Mouse (Mus musculus): ENCODE measurements around the gene Pramel1. TPM values are rescaled to one million over a fixed set of nuclear protein-coding genes. Genes with fewer than 3 reads are reported as not detected.
"Not testable (repeated sequence)": the region's sequence is repeated elsewhere in the genome, so short reads cannot be mapped to it uniquely, and the experiment has no call there.

Gene Pramel1
- not detected in 2 replicates for polyA plus RNA-seq (2015; fragmentation: Nextera tagmentation; extraction: Ambion mirVana)

GRCm38 (mm10) chr4:143394181-143394580 is at the start of gene Pramel1:
Gene Pramel1, plus strand, starts transcription at chr4:143394428.
- Histone ChIP-seq H3K4me2 (ENCODE audit: low read depth, low read length) (no peak within 1 kb of the TSS), H3K9me3 (replicated peaks; ENCODE audit: control insufficient read depth, low read length) (peaks cover 2% of the 10 kb centered on the region; the same call in 1 of the 2 replicates), H3K4me3 (ENCODE audit: low read length) (no peak within 1 kb of the TSS), H3K36me3 (ENCODE audit: control insufficient read depth, insufficient read depth) (no peaks in the 10 kb centered on the region), H3K9ac (ENCODE audit: low read length) (no peak within 1 kb of the TSS), H3K27ac (ENCODE audit: low read length) (no peak within 1 kb of the TSS), H3K27me3 (ENCODE audit: control insufficient read depth, insufficient read depth, low read length) (no peaks in the 10 kb centered on the region), H3K4me1 (ENCODE audit: control insufficient read depth, insufficient read depth, low read length) (no peaks in the 10 kb centered on the region)
- WGBS = 66% methylated on average over 26 of the region's 26 CpGs
- no peak for ATAC-seq (replicated peaks; ENCODE audit: extremely low read depth, insufficient read depth, low FRiP score)

GRCm38 (mm10) chr4:143345491-143345890 is 48.7 kb upstream of the Pramel1 start:
- H3K4me3 ChIP-seq (ENCODE audit: low read length); ATAC-seq (replicated peaks; ENCODE audit: extremely low read depth, insufficient read depth, low FRiP score); H3K36me3 ChIP-seq (ENCODE audit: control insufficient read depth, insufficient read depth); H3K4me1 ChIP-seq (ENCODE audit: control insufficient read depth, insufficient read depth, low read length); H3K9me3 ChIP-seq (replicated peaks; ENCODE audit: control insufficient read depth, low read length); H3K27ac ChIP-seq (ENCODE audit: low read length); H3K9ac ChIP-seq (ENCODE audit: low read length); H3K4me2 ChIP-seq (ENCODE audit: low read depth, low read length): not testable (repeated sequence)
- peaks cover 29% of the 10 kb centered on the region for H3K27me3 ChIP-seq (ENCODE audit: control insufficient read depth, insufficient read depth, low read length)
- 80% methylated on average over 5 of the region's 5 CpGs for WGBS

- Histone ChIP-seq H3K4me3 (ENCODE audit: low read length) (no peak overlapping the region), H3K36me3 (ENCODE audit: control insufficient read depth, insufficient read depth) (no peaks in the 10 kb centered on the region), H3K4me1 (ENCODE audit: control insufficient read depth, insufficient read depth, low read length) (peaks cover 6% of the 10 kb centered on the region; the same call in 1 of the 2 replicates), H3K4me2 (ENCODE audit: low read depth, low read length) (peak overlapping the region; percentile 89; the same call in 1 of the 2 replicates), H3K27me3 (ENCODE audit: control insufficient read depth, insufficient read depth, low read length) (peaks cover 44% of the 10 kb centered on the region), H3K9ac (ENCODE audit: low read length) (no peak overlapping the region), H3K27ac (ENCODE audit: low read length) (no peak overlapping the region), H3K9me3 (replicated peaks; ENCODE audit: control insufficient read depth, low read length) (no peaks in the 10 kb centered on the region)
- no peak for ATAC-seq (replicated peaks; ENCODE audit: extremely low read depth, insufficient read depth, low FRiP score)
- 23% methylated on average over 5 of the region's 5 CpGs for WGBS
Observed at GRCm38 (mm10) chr4:143348678-143349077, 45.5 kb upstream of the Pramel1 start.

- peak within 1 kb of the TSS; percentile 49 for H3K9ac ChIP-seq (ENCODE audit: low read length)
- ATAC-seq (replicated peaks; ENCODE audit: extremely low read depth, insufficient read depth, low FRiP score) = peak; percentile 47
Observed at GRCm38 (mm10) chr4:143349484-143349906, 44.7 kb upstream of the Pramel1 start, which contains the start of gene Lrrc38. Gene Lrrc38, plus strand, starts transcription at chr4:143349757.

GRCm38 (mm10) chr4:143350047-143351015 is 43.9 kb upstream of the Pramel1 start:
- Histone ChIP-seq H3K4me2 (ENCODE audit: low read depth, low read length) (peak overlapping the region; percentile 89), H3K36me3 (ENCODE audit: control insufficient read depth, insufficient read depth) (no peaks in the 10 kb centered on the region), H3K27me3 (ENCODE audit: control insufficient read depth, insufficient read depth, low read length) (peaks cover 44% of the 10 kb centered on the region), H3K9ac (ENCODE audit: low read length) (peak overlapping the region; percentile 49), H3K4me1 (ENCODE audit: control insufficient read depth, insufficient read depth, low read length) (peaks cover 6% of the 10 kb centered on the region; the same call in 1 of the 2 replicates), H3K4me3 (ENCODE audit: low read length) (peak overlapping the region; percentile 59), H3K9me3 (replicated peaks; ENCODE audit: control insufficient read depth, low read length) (no peaks in the 10 kb centered on the region), H3K27ac (ENCODE audit: low read length) (no peak overlapping the region)
- WGBS = 3% methylated on average over 72 of the region's 72 CpGs
- no peak; the same call in 1 of the 2 replicates for ATAC-seq (replicated peaks; ENCODE audit: extremely low read depth, insufficient read depth, low FRiP score)

More at GRCm38 (mm10) chr4:143349484-143349906, 44.7 kb upstream of the Pramel1 start, which contains the start of gene Lrrc38:
- no peaks in the 10 kb centered on the region for H3K36me3 ChIP-seq (ENCODE audit: control insufficient read depth, insufficient read depth)
- H3K4me1 ChIP-seq (ENCODE audit: control insufficient read depth, insufficient read depth, low read length) = peaks cover 6% of the 10 kb centered on the region; the same call in 1 of the 2 replicates
- H3K9me3 ChIP-seq (replicated peaks; ENCODE audit: control insufficient read depth, low read length) = no peaks in the 10 kb centered on the region
- H3K4me2 ChIP-seq (ENCODE audit: low read depth, low read length) = peak within 1 kb of the TSS; percentile 89
- H3K27me3 ChIP-seq (ENCODE audit: control insufficient read depth, insufficient read depth, low read length) = peaks cover 44% of the 10 kb centered on the region
- under 1% methylated on average over 19 of the region's 19 CpGs for WGBS
- H3K27ac ChIP-seq (ENCODE audit: low read length) = no peak within 1 kb of the TSS
- peak within 1 kb of the TSS; percentile 59 for H3K4me3 ChIP-seq (ENCODE audit: low read length)

- ATAC-seq (replicated peaks; ENCODE audit: extremely low read depth, insufficient read depth, low FRiP score) = no peak
- no peak overlapping the region for H3K27ac ChIP-seq (ENCODE audit: low read length)
- H3K4me1 ChIP-seq (ENCODE audit: control insufficient read depth, insufficient read depth, low read length) = peaks cover 6% of the 10 kb centered on the region; the same call in 1 of the 2 replicates
- no peaks in the 10 kb centered on the region for H3K36me3 ChIP-seq (ENCODE audit: control insufficient read depth, insufficient read depth)
- peaks cover 44% of the 10 kb centered on the region for H3K27me3 ChIP-seq (ENCODE audit: control insufficient read depth, insufficient read depth, low read length)
- H3K9ac ChIP-seq (ENCODE audit: low read length) = no peak overlapping the region
- no peak overlapping the region for H3K4me3 ChIP-seq (ENCODE audit: low read length)
- H3K9me3 ChIP-seq (replicated peaks; ENCODE audit: control insufficient read depth, low read length) = no peaks in the 10 kb centered on the region
- H3K4me2 ChIP-seq (ENCODE audit: low read depth, low read length) = no peak overlapping the region
- WGBS = 70% methylated on average over 4 of the region's 4 CpGs
Observed at GRCm38 (mm10) chr4:143352301-143352700, 41.9 kb upstream of the Pramel1 start.

GRCm38 (mm10) chr4:143361520-143361919 is 32.7 kb upstream of the Pramel1 start:
- H3K27me3 ChIP-seq (ENCODE audit: control insufficient read depth, insufficient read depth, low read length) = no peaks in the 10 kb centered on the region
- H3K4me1 ChIP-seq (ENCODE audit: control insufficient read depth, insufficient read depth, low read length) = no peaks in the 10 kb centered on the region
- H3K9me3 ChIP-seq (replicated peaks; ENCODE audit: control insufficient read depth, low read length) = no peaks in the 10 kb centered on the region
- H3K4me2 ChIP-seq (ENCODE audit: low read depth, low read length) = no peak overlapping the region
- no peak overlapping the region for H3K9ac ChIP-seq (ENCODE audit: low read length)
- H3K4me3 ChIP-seq (ENCODE audit: low read length) = no peak overlapping the region
- ATAC-seq (replicated peaks; ENCODE audit: extremely low read depth, insufficient read depth, low FRiP score) = no peak
- 61% methylated on average over 10 of the region's 10 CpGs for WGBS
- H3K27ac ChIP-seq (ENCODE audit: low read length) = no peak overlapping the region
- H3K36me3 ChIP-seq (ENCODE audit: control insufficient read depth, insufficient read depth) = no peaks in the 10 kb centered on the region

GRCm38 (mm10) chr4:143366415-143367041 is 27.7 kb upstream of the Pramel1 start:
- Histone ChIP-seq H3K9ac (ENCODE audit: low read length) (no peak overlapping the region), H3K4me1 (ENCODE audit: control insufficient read depth, insufficient read depth, low read length) (no peaks in the 10 kb centered on the region), H3K9me3 (replicated peaks; ENCODE audit: control insufficient read depth, low read length) (no peaks in the 10 kb centered on the region), H3K4me3 (ENCODE audit: low read length) (no peak overlapping the region), H3K27ac (ENCODE audit: low read length) (no peak overlapping the region), H3K4me2 (ENCODE audit: low read depth, low read length) (no peak overlapping the region), H3K36me3 (ENCODE audit: control insufficient read depth, insufficient read depth) (no peaks in the 10 kb centered on the region), H3K27me3 (ENCODE audit: control insufficient read depth, insufficient read depth, low read length) (no peaks in the 10 kb centered on the region; the same call in 1 of the 2 replicates)
- 40% methylated on average over 15 of the region's 15 CpGs for WGBS
- ATAC-seq (replicated peaks; ENCODE audit: extremely low read depth, insufficient read depth, low FRiP score) = no peak

Data from heart, embryonic 16.5 days (tissue).